Mouse (Mus musculus) midbrain, embryonic 16.5 days (tissue): Measurements from ENCODE around the gene Rnf214. TPM values are rescaled to one million over a fixed set of nuclear protein-coding genes. Genes with fewer than 3 reads are reported as not detected.

Experiments
- ATAC-seq: fragments of 200-750 bp; cut with Nextera tagmentation; 2 replicates; pipeline ENCODE4 v1.8.0; 2017; ENCODE audit warnings: moderate TSS enrichment
- H3K27ac ChIP-seq: fragments of 300-500 bp; sonication (generic); 2 replicates; pipeline ENCODE4 v1.5.1; 2014; ENCODE audit warnings: mild to moderate bottlenecking, low read length, mixed read lengths
- H3K27me3 ChIP-seq: fragments of 300-500 bp; sonication (generic); 2 replicates; pipeline ENCODE4 v1.6.1; 2014; ENCODE audit warnings: low read depth, low read length, mixed read lengths; ENCODE audit not compliant: control insufficient read depth, insufficient read depth
- H3K36me3 ChIP-seq: fragments of 300-500 bp; sonication (generic); 2 replicates; pipeline ENCODE4 v1.6.1; 2014; ENCODE audit warnings: mild to moderate bottlenecking, low read length, moderate library complexity, mixed read lengths; ENCODE audit not compliant: control insufficient read depth, insufficient read depth
- H3K4me1 ChIP-seq: fragments of 300-500 bp; sonication (generic); 2 replicates; pipeline ENCODE4 v1.6.1; 2014; ENCODE audit warnings: mild to moderate bottlenecking, low read length, mixed read lengths; ENCODE audit not compliant: control insufficient read depth, insufficient read depth
- H3K4me2 ChIP-seq: fragments of 300-500 bp; sonication (generic); 2 replicates; pipeline ENCODE4 v1.6.1; 2014; ENCODE audit warnings: mild to moderate bottlenecking, low read length, mixed read lengths
- H3K4me3 ChIP-seq: fragments of 300-500 bp; sonication (generic); 2 replicates; pipeline ENCODE4 v1.5.1; 2014; ENCODE audit warnings: low read depth, mild to moderate bottlenecking, low read length, moderate library complexity, mixed read lengths
- H3K9ac ChIP-seq: fragments of 300-500 bp; sonication (generic); 2 replicates; pipeline ENCODE4 v1.6.1; 2014; ENCODE audit warnings: low read depth, low read length, mixed read lengths
- H3K9me3 ChIP-seq: fragments of 300-500 bp; sonication (generic); replicated peaks from 2 replicates; pipeline ENCODE4 v1.6.1; 2014; ENCODE audit warnings: mild to moderate bottlenecking, low read length, mixed read lengths; ENCODE audit not compliant: control insufficient read depth, poor library complexity, severe bottlenecking
- WGBS: fragments of 180-500 bp; shearing (Covaris S2); extraction: QIAGEN DNeasy Blood & Tissue Kit; methylation state at CpG from one replicate; pipeline ENCODE4 v1.1.7; 2014; 5-methylcytosine and 5-hydroxymethylcytosine counted together
- polyA plus RNA-seq: library from polyadenylated mRNA; unstranded; fragments of >200 nt; fragmentation: Nextera tagmentation; extraction: Ambion mirVana; gene quantifications from 2 replicates; pipeline ENCODE4 v1.2.1, GENCODE M21; 2015

Gene Rnf214
- polyA plus RNA-seq, 1 experiment from 2014 or later = 97.9 TPM

GRCm38 (mm10) chr9:45946182-45946871, 39.6 kb upstream of the Rnf214 start:
- Histone ChIP-seq H3K4me1 (no peaks in the 10 kb centered on the region), H3K4me3 (no peak overlapping the region), H3K36me3 (peaks cover 51% of the 10 kb centered on the region), H3K9ac (no peak overlapping the region), H3K27ac (no peak overlapping the region), H3K9me3 (no peaks in the 10 kb centered on the region), H3K4me2 (no peak overlapping the region), H3K27me3 (no peaks in the 10 kb centered on the region)
- ATAC-seq = no peak
- WGBS = 91% methylated on average over 16 of the region's 16 CpGs

GRCm38 (mm10) chr9:45945721-45946120, 39.0 kb upstream of the Rnf214 start:
- H3K4me2 ChIP-seq = no peak overlapping the region
- H3K4me3 ChIP-seq = no peak overlapping the region
- 90% methylated on average over 13 of the region's 13 CpGs for WGBS
- no peaks in the 10 kb centered on the region for H3K27me3 ChIP-seq
- no peak overlapping the region for H3K9ac ChIP-seq
- H3K4me1 ChIP-seq = no peaks in the 10 kb centered on the region
- H3K27ac ChIP-seq = no peak overlapping the region
- H3K36me3 ChIP-seq = peaks cover 53% of the 10 kb centered on the region
- ATAC-seq = no peak
- no peaks in the 10 kb centered on the region for H3K9me3 ChIP-seq

GRCm38 (mm10) chr9:45944506-45945400, 38.0 kb upstream of the Rnf214 start:
- Histone ChIP-seq H3K4me2 (no peak overlapping the region), H3K27me3 (no peaks in the 10 kb centered on the region), H3K4me3 (no peak overlapping the region), H3K36me3 (peaks cover 45% of the 10 kb centered on the region), H3K9ac (no peak overlapping the region), H3K4me1 (no peaks in the 10 kb centered on the region), H3K9me3 (no peaks in the 10 kb centered on the region), H3K27ac (no peak overlapping the region)
- no peak for ATAC-seq
- 90% methylated on average over 13 of the region's 13 CpGs for WGBS

- H3K27me3 ChIP-seq = no peaks in the 10 kb centered on the region
- 87% methylated on average over 8 of the region's 8 CpGs for WGBS
- no peak overlapping the region for H3K4me2 ChIP-seq
- H3K4me1 ChIP-seq = no peaks in the 10 kb centered on the region
- no peaks in the 10 kb centered on the region for H3K9me3 ChIP-seq
- peaks cover 40% of the 10 kb centered on the region for H3K36me3 ChIP-seq
- peak; percentile 36 for ATAC-seq
- no peak overlapping the region for H3K4me3 ChIP-seq
- no peak overlapping the region for H3K9ac ChIP-seq
- no peak overlapping the region for H3K27ac ChIP-seq
Observed at GRCm38 (mm10) chr9:45943628-45944505, 37.2 kb upstream of the Rnf214 start.

- Histone ChIP-seq H3K27me3 (no peaks in the 10 kb centered on the region), H3K27ac (no peak overlapping the region), H3K4me2 (no peak overlapping the region), H3K9me3 (no peaks in the 10 kb centered on the region), H3K4me3 (no peak overlapping the region), H3K36me3 (peaks cover 35% of the 10 kb centered on the region), H3K9ac (no peak overlapping the region), H3K4me1 (no peaks in the 10 kb centered on the region)
- 90% methylated on average over 8 of the region's 8 CpGs for WGBS
- ATAC-seq = no peak
Observed at GRCm38 (mm10) chr9:45942916-45943315, 36.2 kb upstream of the Rnf214 start.

GRCm38 (mm10) chr9:45942464-45942863, 35.8 kb upstream of the Rnf214 start:
- Histone ChIP-seq H3K9me3 (no peaks in the 10 kb centered on the region), H3K4me3 (no peak overlapping the region), H3K4me1 (no peaks in the 10 kb centered on the region), H3K27me3 (no peaks in the 10 kb centered on the region), H3K4me2 (no peak overlapping the region), H3K9ac (no peak overlapping the region), H3K27ac (no peak overlapping the region), H3K36me3 (peaks cover 35% of the 10 kb centered on the region)
- WGBS = 95% methylated on average over 16 of the region's 16 CpGs
- ATAC-seq = no peak

- Histone ChIP-seq H3K27ac (no peak overlapping the region), H3K27me3 (no peaks in the 10 kb centered on the region), H3K9ac (no peak overlapping the region), H3K9me3 (no peaks in the 10 kb centered on the region), H3K4me1 (no peaks in the 10 kb centered on the region), H3K4me2 (no peak overlapping the region), H3K36me3 (peaks cover 30% of the 10 kb centered on the region), H3K4me3 (no peak overlapping the region)
- ATAC-seq = no peak
- WGBS = 56% methylated on average over 18 of the region's 18 CpGs
Observed at GRCm38 (mm10) chr9:45941329-45941888, 34.7 kb upstream of the Rnf214 start.

GRCm38 (mm10) chr9:45939794-45940193, 33.1 kb upstream of the Rnf214 start:
- 90% methylated on average over 6 of the region's 6 CpGs for WGBS
- no peaks in the 10 kb centered on the region for H3K4me1 ChIP-seq
- H3K36me3 ChIP-seq = peaks cover 25% of the 10 kb centered on the region
- no peak for ATAC-seq
- no peak overlapping the region for H3K4me3 ChIP-seq
- H3K9ac ChIP-seq = no peak overlapping the region
- H3K9me3 ChIP-seq = no peaks in the 10 kb centered on the region
- no peaks in the 10 kb centered on the region for H3K27me3 ChIP-seq
- no peak overlapping the region for H3K27ac ChIP-seq
- no peak overlapping the region for H3K4me2 ChIP-seq
